Mouse (Mus musculus) lung, embryonic 16.5 days (tissue): Measurements from ENCODE around the gene Klhl31. TPM values are rescaled to one million over a fixed set of nuclear protein-coding genes. Genes with fewer than 3 reads are reported as not detected.

Experiments
- ATAC-seq: fragments of 200-750 bp; cut with Nextera tagmentation; 2 replicates; pipeline ENCODE4 v1.8.0; 2017; ENCODE audit warnings: low read depth, mild to moderate bottlenecking, moderate library complexity
- H3K27ac ChIP-seq: fragments of 300-500 bp; sonication (generic); 2 replicates; pipeline ENCODE4 v1.5.1; 2014; ENCODE audit warnings: mild to moderate bottlenecking, control low read depth, low read length
- H3K27me3 ChIP-seq: fragments of 300-500 bp; sonication (generic); 2 replicates; pipeline ENCODE4 v1.6.1; 2014; ENCODE audit warnings: low read depth, low read length, mixed read lengths; ENCODE audit not compliant: control insufficient read depth, insufficient read depth
- H3K36me3 ChIP-seq: fragments of 300-500 bp; sonication (generic); 2 replicates; pipeline ENCODE4 v1.6.1; 2014; ENCODE audit warnings: low read length; ENCODE audit not compliant: control insufficient read depth, insufficient read depth
- H3K4me1 ChIP-seq: fragments of 300-500 bp; sonication (generic); replicated peaks from 2 replicates; pipeline ENCODE4 v1.6.1; 2014; ENCODE audit warnings: low read length, mixed read lengths; ENCODE audit not compliant: control insufficient read depth, insufficient read depth
- H3K4me2 ChIP-seq: fragments of 300-500 bp; sonication (generic); 2 replicates; pipeline ENCODE4 v1.6.1; 2014; ENCODE audit warnings: low read depth, low read length, control low read depth
- H3K4me3 ChIP-seq: fragments of 300-500 bp; sonication (generic); 2 replicates; pipeline ENCODE4 v1.5.1; 2014; ENCODE audit warnings: mild to moderate bottlenecking, low read length, control low read depth
- H3K9ac ChIP-seq: fragments of 300-500 bp; sonication (generic); 2 replicates; pipeline ENCODE4 v1.6.1; 2014; ENCODE audit warnings: low read length, control low read depth
- H3K9me3 ChIP-seq: fragments of 300-500 bp; sonication (generic); 2 replicates; pipeline ENCODE4 v1.6.1; 2016; ENCODE audit warnings: low read length; ENCODE audit not compliant: control insufficient read depth
- WGBS: fragments of 180-500 bp; shearing (Covaris S2); extraction: QIAGEN DNeasy Blood & Tissue Kit; methylation state at CpG from one replicate; pipeline ENCODE4 v1.1.7; 2014; 5-methylcytosine and 5-hydroxymethylcytosine counted together
- polyA plus RNA-seq: library from polyadenylated mRNA; unstranded; fragments of >200 nt; fragmentation: Nextera tagmentation; extraction: Ambion mirVana; gene quantifications from 2 replicates; pipeline ENCODE4 v1.2.1, GENCODE M21; 2015

The Klhl31 gene
- polyA plus RNA-seq: 1.5 and 2.7 TPM in 2 replicates

DNA sequence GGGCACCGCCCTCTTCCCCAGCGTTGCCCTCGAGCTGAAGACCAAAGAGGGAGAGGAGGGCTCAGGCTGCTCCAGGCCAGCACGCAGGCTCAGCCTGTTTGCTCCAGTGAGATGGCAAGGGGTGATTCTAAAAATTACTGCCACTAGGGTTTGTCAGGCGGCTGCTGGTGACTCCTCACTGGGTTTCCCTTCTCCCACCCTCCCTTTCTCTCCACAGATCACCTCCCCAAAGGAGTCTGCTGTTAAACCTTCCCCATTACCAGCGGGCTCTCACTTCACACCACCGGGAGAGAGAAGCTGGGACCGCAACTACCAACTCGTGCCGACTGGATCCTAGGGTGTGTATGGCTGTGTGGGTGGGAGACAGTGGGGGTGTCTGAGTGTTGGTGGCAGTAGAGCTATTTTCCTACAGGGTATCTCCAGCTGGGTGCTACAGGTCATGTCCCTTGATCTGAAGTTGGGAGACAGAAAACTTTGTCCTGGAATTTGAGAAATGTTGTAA, at the start of gene Klhl31:
Gene Klhl31 (plus strand): TSS at position 51 of the 502 bp plus-strand sequence.
- no peak within 1 kb of the TSS for H3K4me3 ChIP-seq
- H3K27me3 ChIP-seq: no peaks in the 10 kb centered on the region
- no peaks in the 10 kb centered on the region for H3K9me3 ChIP-seq
- ATAC-seq: peak; percentile 56
- 0 out of 2 replicates have a peak, but pooled peaks cover 2% of the 10 kb centered on the region for H3K4me1 ChIP-seq
- no peak within 1 kb of the TSS for H3K9ac ChIP-seq
- H3K27ac ChIP-seq: no peak within 1 kb of the TSS
- no peaks in the 10 kb centered on the region for H3K36me3 ChIP-seq
- peak within 1 kb of the TSS; percentile 33; the same call in 1 of the 2 replicates for H3K4me2 ChIP-seq
- 13% methylated on average over 10 of the region's 10 CpGs for WGBS

DNA sequence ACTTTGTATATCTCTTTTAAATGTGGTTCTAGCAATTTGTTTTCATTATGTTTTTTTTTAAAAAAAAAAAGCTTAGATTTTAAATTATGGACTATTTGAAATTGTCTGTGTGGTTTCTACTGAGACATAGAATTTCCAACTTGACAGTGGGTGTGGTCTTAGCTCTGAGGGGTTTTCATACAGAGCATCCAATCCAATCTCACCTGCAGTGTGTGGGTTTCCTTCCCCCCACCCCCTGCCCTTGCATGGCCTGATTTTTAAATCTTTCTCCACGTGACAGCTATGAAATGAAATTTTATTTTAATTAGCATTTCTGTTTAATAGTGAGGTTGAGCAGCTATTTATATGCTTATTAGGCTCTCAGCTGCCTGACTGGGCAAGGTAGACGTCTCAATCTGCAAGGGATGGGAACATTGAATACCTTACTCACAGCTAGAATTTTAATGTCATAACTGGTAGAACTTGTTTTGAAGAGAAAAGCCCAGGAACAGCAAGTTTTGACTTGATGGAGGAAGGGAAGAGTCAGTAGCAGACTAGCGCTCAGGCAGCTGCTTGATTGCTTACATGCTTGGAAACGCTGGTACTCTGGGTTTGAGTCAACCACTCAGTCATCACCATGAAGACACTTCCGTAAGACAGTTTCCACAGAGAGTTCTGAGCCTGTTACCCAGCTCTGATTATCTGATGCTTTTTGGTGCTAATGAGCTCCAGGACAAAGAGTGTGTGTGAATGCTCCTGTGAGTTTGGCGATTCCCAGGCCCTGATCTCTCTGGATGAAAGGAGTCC, 49.3 kb upstream of the Klhl31 start:
- Histone ChIP-seq H3K4me3 (no peak overlapping the region), H3K27me3 (no peaks in the 10 kb centered on the region), H3K27ac (no peak overlapping the region), H3K9me3 (no peaks in the 10 kb centered on the region), H3K4me1 (no peaks in the 10 kb centered on the region), H3K4me2 (no peak overlapping the region), H3K9ac (no peak overlapping the region), H3K36me3 (no peaks in the 10 kb centered on the region)
- ATAC-seq: no peak
- 61% methylated on average over 6 of the region's 6 CpGs for WGBS

DNA sequence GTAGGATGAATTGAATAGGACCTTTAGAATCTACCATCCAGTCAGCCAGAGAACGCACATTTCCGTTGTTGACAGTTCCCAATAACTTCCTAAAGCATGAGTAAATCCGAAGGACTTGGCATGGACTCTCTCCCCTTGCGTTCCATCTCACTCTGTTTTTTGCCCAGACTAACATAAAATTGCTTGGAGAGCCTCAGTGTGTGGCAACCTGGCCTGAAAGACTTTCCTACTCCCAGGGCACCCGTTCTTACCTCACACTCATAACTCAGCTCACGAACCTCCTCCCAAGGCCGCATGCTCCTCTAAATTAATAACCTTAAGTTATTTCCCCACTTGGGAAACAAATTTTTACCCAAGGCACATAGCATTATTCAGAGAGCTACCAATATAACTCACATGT, 48.7 kb upstream of the Klhl31 start:
- no peak for ATAC-seq
- Histone ChIP-seq H3K9me3 (no peaks in the 10 kb centered on the region), H3K27me3 (no peaks in the 10 kb centered on the region), H3K9ac (no peak overlapping the region), H3K36me3 (no peaks in the 10 kb centered on the region), H3K4me1 (no peaks in the 10 kb centered on the region), H3K4me3 (no peak overlapping the region), H3K27ac (no peak overlapping the region), H3K4me2 (no peak overlapping the region)
- WGBS: 88% methylated on average over 7 of the region's 7 CpGs

DNA sequence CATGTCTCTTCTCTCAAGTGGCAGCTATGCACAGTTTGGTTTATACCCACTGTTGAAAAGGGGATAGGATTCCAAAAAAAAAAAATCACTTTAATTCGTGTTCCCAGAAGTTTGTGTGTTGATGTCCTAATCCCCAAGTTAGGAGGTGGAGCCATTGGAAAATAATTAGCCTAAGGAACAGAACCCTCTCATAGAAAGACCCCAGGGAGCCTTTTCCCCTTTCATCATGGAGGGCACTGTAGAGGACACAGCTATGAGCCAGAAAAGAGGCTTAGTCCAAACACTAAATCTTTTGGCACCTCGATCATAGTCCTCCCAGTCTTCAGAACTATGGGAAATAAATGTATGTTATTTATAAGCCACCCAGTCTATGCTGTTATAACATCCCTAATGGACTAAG, 46.8 kb upstream of the Klhl31 start:
- no peak overlapping the region for H3K9ac ChIP-seq
- no peak for ATAC-seq
- H3K9me3 ChIP-seq: no peaks in the 10 kb centered on the region
- H3K4me3 ChIP-seq: no peak overlapping the region
- H3K4me1 ChIP-seq: no peaks in the 10 kb centered on the region
- H3K4me2 ChIP-seq: no peak overlapping the region
- no peaks in the 10 kb centered on the region for H3K27me3 ChIP-seq
- no peak overlapping the region for H3K27ac ChIP-seq
- WGBS: 37% methylated on average over 2 of the region's 2 CpGs
- H3K36me3 ChIP-seq: no peaks in the 10 kb centered on the region

DNA sequence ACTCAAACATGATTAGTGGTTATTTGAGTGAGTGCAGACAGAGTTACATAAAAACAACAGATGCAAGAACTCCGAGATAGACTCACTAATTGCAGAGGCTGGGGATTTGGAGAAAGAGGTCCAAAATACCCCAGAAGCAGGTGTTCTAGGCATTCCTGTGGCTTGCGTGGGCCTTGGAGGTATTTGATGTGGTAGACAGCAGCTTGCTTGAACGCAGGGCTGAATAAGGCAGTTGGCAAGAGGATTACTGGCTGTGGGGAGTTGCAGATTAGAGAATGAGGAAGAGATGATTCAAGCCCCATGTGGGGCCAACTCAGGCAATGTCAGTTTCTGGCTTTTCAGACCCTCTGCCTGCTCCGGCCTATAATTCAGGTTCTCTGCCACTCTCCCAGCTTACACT, 43.9 kb upstream of the Klhl31 start:
- no peaks in the 10 kb centered on the region for H3K27me3 ChIP-seq
- no peak overlapping the region for H3K4me2 ChIP-seq
- no peak overlapping the region for H3K4me3 ChIP-seq
- no peaks in the 10 kb centered on the region for H3K4me1 ChIP-seq
- ATAC-seq: no peak
- no peaks in the 10 kb centered on the region for H3K36me3 ChIP-seq
- 50% methylated on average over 4 of the region's 4 CpGs for WGBS
- H3K9ac ChIP-seq: no peak overlapping the region
- no peaks in the 10 kb centered on the region for H3K9me3 ChIP-seq
- H3K27ac ChIP-seq: no peak overlapping the region

DNA sequence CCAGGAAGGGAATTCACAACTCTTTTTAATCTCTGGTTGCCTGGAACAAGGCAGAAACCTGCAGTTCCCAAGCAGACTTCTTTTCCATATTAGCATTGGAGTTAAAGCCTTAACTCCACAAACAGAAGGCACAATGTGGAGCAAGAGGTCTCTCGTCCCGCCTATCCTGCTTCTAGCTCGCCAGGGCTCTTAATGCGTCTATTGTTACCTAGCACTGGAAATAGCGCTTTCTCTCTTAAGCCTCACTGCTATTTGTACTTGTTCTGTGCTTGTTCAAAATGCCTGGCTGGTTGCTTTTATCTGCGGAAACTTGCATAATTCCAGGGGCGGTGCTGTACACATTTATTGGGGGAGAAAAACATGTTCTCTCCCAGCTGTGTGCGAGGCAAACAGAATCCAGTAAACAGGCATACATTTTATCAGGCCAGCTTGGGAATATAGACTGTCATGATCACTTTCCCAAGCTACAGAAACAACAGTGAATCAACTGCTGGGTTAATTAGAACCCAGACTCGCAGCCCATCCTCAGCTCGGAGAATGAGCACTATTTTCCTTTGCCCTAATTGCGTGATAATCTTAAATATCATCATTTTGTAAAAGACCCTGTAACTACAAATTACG, 41.2 kb upstream of the Klhl31 start:
- H3K4me1 ChIP-seq: no peaks in the 10 kb centered on the region
- no peak overlapping the region for H3K4me3 ChIP-seq
- no peak overlapping the region; the same call in 1 of the 2 replicates for H3K27ac ChIP-seq
- H3K9me3 ChIP-seq: no peaks in the 10 kb centered on the region
- WGBS: 50% methylated on average over 12 of the region's 12 CpGs
- no peak overlapping the region for H3K9ac ChIP-seq
- ATAC-seq: no peak
- H3K4me2 ChIP-seq: no peak overlapping the region
- no peaks in the 10 kb centered on the region for H3K27me3 ChIP-seq
- no peaks in the 10 kb centered on the region for H3K36me3 ChIP-seq

DNA sequence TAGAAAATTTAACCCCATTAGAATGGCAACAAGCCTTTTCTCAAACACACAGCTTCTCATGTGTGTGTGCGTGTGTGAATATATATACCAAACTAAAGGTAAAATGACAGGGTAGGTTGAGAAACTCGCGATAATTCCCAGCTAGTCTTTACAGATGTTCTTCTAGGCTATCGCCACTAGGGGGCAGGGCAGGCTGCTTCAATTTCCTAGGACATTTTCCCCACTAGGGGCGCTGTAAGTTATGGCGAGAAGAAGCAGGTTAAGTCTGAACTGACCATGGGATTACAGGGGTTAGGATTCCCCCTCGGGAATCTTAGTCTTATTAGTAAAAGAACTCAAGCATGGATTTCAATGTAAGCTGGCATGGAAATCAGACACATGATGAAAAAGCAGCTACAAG, 39.9 kb upstream of the Klhl31 start:
- no peaks in the 10 kb centered on the region for H3K36me3 ChIP-seq
- no peaks in the 10 kb centered on the region for H3K27me3 ChIP-seq
- H3K9me3 ChIP-seq: no peaks in the 10 kb centered on the region
- WGBS: 28% methylated on average over 7 of the region's 7 CpGs
- H3K9ac ChIP-seq: no peak overlapping the region
- no peak overlapping the region for H3K4me2 ChIP-seq
- ATAC-seq: no peak
- H3K4me3 ChIP-seq: no peak overlapping the region
- H3K4me1 ChIP-seq: no peaks in the 10 kb centered on the region
- no peak overlapping the region for H3K27ac ChIP-seq

DNA sequence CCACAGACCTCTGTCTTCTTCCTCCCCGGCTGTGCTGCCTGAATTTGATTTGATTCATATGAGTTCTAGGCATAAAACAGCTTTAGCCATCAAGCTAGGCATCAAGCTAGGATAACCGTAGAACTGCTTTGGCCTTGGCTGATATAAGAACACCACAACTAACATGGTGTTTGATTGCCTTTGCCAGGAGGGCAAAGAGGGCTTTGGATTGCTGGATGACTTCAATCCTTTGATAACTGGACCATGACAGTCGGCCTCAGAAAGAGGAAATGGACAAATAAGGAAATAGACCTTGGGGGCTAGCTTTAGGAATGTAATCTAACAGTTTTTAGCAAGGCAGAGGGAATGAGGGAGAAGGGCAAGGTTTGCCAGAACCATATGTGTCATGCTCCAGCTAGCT, 37.7 kb upstream of the Klhl31 start:
- Histone ChIP-seq H3K4me1 (no peaks in the 10 kb centered on the region), H3K9ac (no peak overlapping the region), H3K27me3 (no peaks in the 10 kb centered on the region), H3K4me2 (no peak overlapping the region), H3K4me3 (no peak overlapping the region), H3K27ac (no peak overlapping the region), H3K9me3 (no peaks in the 10 kb centered on the region), H3K36me3 (no peaks in the 10 kb centered on the region)
- WGBS: 59% methylated on average over 3 of the region's 3 CpGs
- no peak for ATAC-seq

DNA sequence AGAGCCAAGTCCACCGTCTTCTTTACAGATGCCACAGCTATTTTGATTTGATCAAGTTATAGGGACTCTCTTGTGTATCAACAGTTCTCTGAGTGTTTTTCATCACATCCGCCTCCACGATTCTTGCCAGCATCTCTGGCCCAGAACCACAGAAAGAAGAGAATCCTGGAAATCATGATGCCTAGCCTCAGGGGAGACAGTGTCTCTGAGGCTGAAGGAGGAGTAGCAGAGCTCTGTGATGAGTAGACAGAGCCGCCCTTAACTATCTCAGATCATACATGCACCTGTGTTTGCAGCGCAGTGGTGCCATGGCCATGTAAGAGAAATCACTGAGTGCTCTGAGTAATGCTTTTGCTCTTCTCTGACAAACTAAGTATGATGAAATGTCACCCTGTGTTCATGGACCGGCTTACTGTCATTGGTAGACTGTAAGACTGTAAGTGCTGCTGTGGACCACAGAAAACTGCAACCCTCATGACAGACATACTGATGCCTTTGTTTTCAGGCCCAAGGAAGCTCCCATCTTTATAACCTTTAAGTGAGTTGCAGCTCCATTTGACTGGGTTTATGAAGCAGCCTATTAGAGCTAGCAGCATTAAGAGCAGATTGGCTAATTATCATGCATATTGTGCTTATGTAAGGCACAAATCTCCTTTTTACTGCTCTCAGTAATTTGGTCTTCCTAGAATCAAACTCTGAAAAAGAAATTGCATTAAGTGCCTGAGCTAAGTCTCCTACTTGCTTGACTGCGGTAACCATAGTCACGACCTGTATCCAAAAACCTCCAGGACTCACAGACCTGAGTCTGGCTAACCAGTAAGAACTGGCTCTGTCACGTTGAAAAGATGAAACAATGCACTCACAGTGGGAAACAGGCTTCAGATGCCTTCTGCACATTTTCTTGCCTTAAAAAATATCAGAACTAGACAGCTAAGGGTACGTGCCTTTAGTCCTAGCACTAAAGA, 33.7 kb upstream of the Klhl31 start:
- no peaks in the 10 kb centered on the region for H3K27me3 ChIP-seq
- no peak overlapping the region for H3K4me3 ChIP-seq
- ATAC-seq: no peak
- H3K9me3 ChIP-seq: no peaks in the 10 kb centered on the region
- no peak overlapping the region for H3K9ac ChIP-seq
- H3K4me1 ChIP-seq: no peaks in the 10 kb centered on the region
- WGBS: 80% methylated on average over 10 of the region's 10 CpGs
- H3K4me2 ChIP-seq: no peak overlapping the region
- H3K27ac ChIP-seq: no peak overlapping the region
- no peaks in the 10 kb centered on the region for H3K36me3 ChIP-seq
